Mouse (Mus musculus): ENCODE measurements around the gene Sgms2.
A peak's percentile ranks its signal among the peaks of the same experiment; 100 is the strongest.
"Not testable (repeated sequence)": the region's sequence is repeated elsewhere in the genome, so short reads cannot be mapped to it uniquely, and the experiment has no call there.

Gene Sgms2

GRCm38 (mm10) chr3:131358205-131358604 lies 133.0 kb downstream of the Sgms2 start:
- DNase-seq (ENCODE audit: low spot score): no peak

GRCm38 (mm10) chr3:131357643-131358042 lies 133.6 kb downstream of the Sgms2 start:
- DNase-seq (ENCODE audit: low spot score): no peak

GRCm38 (mm10) chr3:131356026-131356425 lies 135.2 kb downstream of the Sgms2 start:
- no peak for DNase-seq (ENCODE audit: low spot score)

GRCm38 (mm10) chr3:131350539-131350938 lies 140.7 kb downstream of the Sgms2 start:
- DNase-seq (ENCODE audit: low spot score): no peak

- no peak for DNase-seq (ENCODE audit: low spot score)
Measured at GRCm38 (mm10) chr3:131349013-131349412, 142.2 kb downstream of the Sgms2 start.

GRCm38 (mm10) chr3:131348579-131348950 lies 142.6 kb downstream of the Sgms2 start:
- DNase-seq (ENCODE audit: low spot score): no peak

GRCm38 (mm10) chr3:131347831-131348578 lies 143.2 kb downstream of the Sgms2 start:
- peak; percentile 72 for DNase-seq (ENCODE audit: low spot score)

- DNase-seq (ENCODE audit: low spot score): no peak
Measured at GRCm38 (mm10) chr3:131345903-131346302, 145.3 kb downstream of the Sgms2 start.

GRCm38 (mm10) chr3:131343311-131343710 lies 147.9 kb downstream of the Sgms2 start:
- no peak for DNase-seq (ENCODE audit: low spot score)

- no peak for DNase-seq (ENCODE audit: low spot score)
Measured at GRCm38 (mm10) chr3:131340885-131341284, 150.3 kb downstream of the Sgms2 start.

GRCm38 (mm10) chr3:131339280-131339679 lies 151.9 kb downstream of the Sgms2 start:
- DNase-seq (ENCODE audit: low spot score): no peak

GRCm38 (mm10) chr3:131337749-131338148 lies 153.5 kb downstream of the Sgms2 start:
- not testable (repeated sequence) for DNase-seq (ENCODE audit: low spot score)

GRCm38 (mm10) chr3:131336629-131337028 lies 154.6 kb downstream of the Sgms2 start:
- DNase-seq (ENCODE audit: low spot score): no peak

- DNase-seq (ENCODE audit: low spot score): no peak
Measured at GRCm38 (mm10) chr3:131335117-131335547, 156.1 kb downstream of the Sgms2 start.

- DNase-seq (ENCODE audit: low spot score): no peak
Measured at GRCm38 (mm10) chr3:131327189-131327588, 164.0 kb downstream of the Sgms2 start.

- DNase-seq (ENCODE audit: low spot score): no peak
Measured at GRCm38 (mm10) chr3:131326637-131327036, 164.6 kb downstream of the Sgms2 start.

- no peak for DNase-seq (ENCODE audit: low spot score)
Measured at GRCm38 (mm10) chr3:131322081-131322815, 169.0 kb downstream of the Sgms2 start.

GRCm38 (mm10) chr3:131320184-131320583 lies 171.0 kb downstream of the Sgms2 start:
- peak; percentile 88 for DNase-seq (ENCODE audit: low spot score)

GRCm38 (mm10) chr3:131318211-131318610 lies 173.0 kb downstream of the Sgms2 start:
- DNase-seq (ENCODE audit: low spot score): no peak

GRCm38 (mm10) chr3:131317126-131317525 lies 174.1 kb downstream of the Sgms2 start:
- DNase-seq (ENCODE audit: low spot score): no peak

GRCm38 (mm10) chr3:131315957-131316510 lies 175.2 kb downstream of the Sgms2 start:
- peak; percentile 35 for DNase-seq (ENCODE audit: low spot score)

GRCm38 (mm10) chr3:131312340-131312739 lies 178.9 kb downstream of the Sgms2 start:
- DNase-seq (ENCODE audit: low spot score): no peak

- no peak for DNase-seq (ENCODE audit: low spot score)
Measured at GRCm38 (mm10) chr3:131310572-131310971, 180.6 kb downstream of the Sgms2 start.
